Mouse (Mus musculus) yolk sac, embryonic 10.5 days (tissue): ENCODE results near the gene Cmc4.

Experiments used
- DNase-seq: peaks from one replicate; pipeline ENCODE4 v3.0.0-alpha.2; 2017; ENCODE audit warnings: low spot score

Cmc4 gene

GRCm38 (mm10) chrX:75415936-75416785, at the start of gene Cmc4, which contains the start of the genes Mtcp1 and Brcc3:
Gene Cmc4 (minus strand): TSS chrX:75416584.
Gene Mtcp1 (minus strand): TSS chrX:75416588.
Gene Brcc3 (plus strand): TSS chrX:75416628.
- DNase-seq: peak; percentile 87

GRCm38 (mm10) chrX:75454597-75454996, 38.2 kb upstream of the Cmc4 start:
- no peak for DNase-seq

GRCm38 (mm10) chrX:75409711-75410110, 6.7 kb downstream of the Cmc4 start:
- DNase-seq: no peak

GRCm38 (mm10) chrX:75403350-75403749, 13.0 kb downstream of the Cmc4 start:
- DNase-seq: no peak

GRCm38 (mm10) chrX:75402668-75403067, 13.7 kb downstream of the Cmc4 start:
- DNase-seq: no peak

GRCm38 (mm10) chrX:75399471-75399870, 16.9 kb downstream of the Cmc4 start:
- DNase-seq: no peak

DNA sequence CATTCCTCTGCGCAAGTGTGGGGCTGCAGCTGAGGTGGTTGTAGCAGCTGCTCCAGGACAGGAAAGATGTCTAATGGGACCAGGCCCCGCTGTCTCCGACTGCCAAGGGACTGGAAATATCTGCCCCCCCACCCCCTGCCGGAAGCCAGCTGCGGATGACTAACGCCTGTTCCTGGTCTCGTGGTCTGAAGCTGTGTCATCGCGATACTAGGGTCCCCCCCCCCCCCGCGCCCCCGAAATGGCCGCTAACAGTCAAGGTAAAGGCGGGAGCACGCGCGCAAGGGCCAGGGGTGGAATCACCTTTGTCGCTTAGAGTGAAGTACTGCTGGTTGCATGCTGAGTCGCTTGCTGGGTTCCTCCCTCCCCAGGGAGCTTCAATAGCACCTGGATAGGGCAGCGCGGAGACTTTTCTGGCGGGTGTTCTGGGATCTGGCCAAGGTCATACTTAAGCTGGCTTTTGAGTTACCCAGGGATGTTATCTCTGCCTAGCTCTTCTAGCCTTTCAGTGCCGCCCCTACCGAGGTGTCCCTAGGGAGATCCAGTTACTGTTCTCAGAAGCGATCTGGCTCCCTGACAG, 34.1 kb downstream of the Cmc4 start, which contains the start of the genes Fundc2 and F8:
Gene Fundc2, plus strand, starts transcription at position 205 of the 577 bp plus-strand sequence.
Gene F8, minus strand, starts transcription at position 421 of the 577 bp plus-strand sequence.
- peak; percentile 78 for DNase-seq

DNA sequence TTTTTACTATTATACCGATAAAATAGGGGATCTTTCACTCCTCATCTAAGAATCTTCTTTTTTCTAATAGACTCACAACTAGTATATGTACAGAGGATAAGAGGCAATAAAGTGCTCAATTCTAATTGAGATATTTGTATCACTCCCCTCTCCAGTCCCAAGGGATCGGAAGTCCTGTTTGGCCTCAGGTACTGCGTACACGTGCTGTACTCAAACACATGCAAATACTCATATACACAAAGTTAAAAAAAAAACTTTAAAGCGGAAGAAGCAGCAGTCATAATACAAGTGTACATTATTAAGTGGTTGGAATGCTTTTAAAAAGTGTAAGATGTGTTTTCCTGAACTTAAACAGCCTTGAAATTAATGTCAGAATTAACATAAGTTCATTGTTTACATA, 34.7 kb downstream of the Cmc4 start:
- no peak for DNase-seq

GRCm38 (mm10) chrX:75381176-75381575, 35.2 kb downstream of the Cmc4 start:
- DNase-seq: no peak

DNA sequence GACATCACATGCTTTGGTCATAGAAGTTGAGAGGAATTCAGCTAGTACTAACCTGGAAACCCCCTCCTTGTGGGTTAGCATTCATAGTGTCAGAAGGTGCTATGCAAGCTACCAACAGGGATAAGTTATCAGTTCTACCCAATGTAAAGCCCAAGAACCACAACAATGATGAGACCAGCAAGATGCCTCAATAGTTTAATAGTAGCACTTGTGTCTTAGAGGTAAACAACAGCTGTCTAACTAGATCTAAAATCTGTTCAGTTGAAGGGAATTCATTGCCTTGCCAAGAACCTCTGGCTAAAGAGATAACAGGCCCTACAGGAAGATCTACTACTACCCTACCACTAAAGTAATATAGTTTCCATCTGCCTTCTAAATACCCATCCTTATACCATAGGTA, 39.6 kb downstream of the Cmc4 start:
- DNase-seq: no peak

DNA sequence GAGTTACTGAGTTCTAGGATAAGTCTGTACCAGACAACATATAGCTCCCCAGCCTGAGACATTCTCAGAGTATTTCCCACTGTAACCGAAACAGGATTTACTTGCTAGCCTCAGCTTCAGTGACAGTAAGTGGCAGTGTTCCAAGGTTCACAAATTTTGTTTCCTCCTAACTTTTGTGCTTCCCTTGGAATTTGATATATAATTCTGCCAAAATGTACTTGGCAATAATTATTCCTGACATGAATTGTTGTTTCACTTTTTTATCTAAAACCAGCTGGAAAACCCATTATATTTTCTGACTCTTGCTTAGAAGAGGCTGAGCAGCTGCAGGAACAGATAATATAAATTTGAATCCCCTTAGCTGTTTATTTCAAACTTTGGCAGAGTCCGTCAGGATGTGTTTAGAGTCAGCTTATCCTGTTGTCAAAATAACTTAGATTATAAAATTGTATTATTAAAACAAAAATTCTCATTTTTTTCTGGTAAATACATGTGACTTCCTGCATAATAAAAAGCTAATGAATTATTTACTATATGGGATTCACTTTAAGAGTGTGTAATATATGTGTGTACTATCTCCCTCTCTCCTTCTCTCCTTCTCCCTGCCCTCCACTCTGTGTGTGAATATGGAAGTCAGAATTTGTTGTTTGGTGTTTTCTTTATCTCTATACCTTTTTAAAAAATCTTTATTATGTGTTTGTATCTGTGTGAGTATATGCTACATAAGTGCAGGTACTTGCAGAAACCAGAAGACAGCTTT, 43.5 kb downstream of the Cmc4 start:
- no peak for DNase-seq

GRCm38 (mm10) chrX:75370197-75370596, 46.2 kb downstream of the Cmc4 start:
- DNase-seq: no peak
